Mouse (Mus musculus): Measurements from ENCODE around the gene Pla2g15. TPM values are rescaled to one million over a fixed set of nuclear protein-coding genes. Genes with fewer than 3 reads are reported as not detected.

Gene Pla2g15
- polyA plus RNA-seq, 2 experiments: 2.5 to 2.8 TPM

DNA sequence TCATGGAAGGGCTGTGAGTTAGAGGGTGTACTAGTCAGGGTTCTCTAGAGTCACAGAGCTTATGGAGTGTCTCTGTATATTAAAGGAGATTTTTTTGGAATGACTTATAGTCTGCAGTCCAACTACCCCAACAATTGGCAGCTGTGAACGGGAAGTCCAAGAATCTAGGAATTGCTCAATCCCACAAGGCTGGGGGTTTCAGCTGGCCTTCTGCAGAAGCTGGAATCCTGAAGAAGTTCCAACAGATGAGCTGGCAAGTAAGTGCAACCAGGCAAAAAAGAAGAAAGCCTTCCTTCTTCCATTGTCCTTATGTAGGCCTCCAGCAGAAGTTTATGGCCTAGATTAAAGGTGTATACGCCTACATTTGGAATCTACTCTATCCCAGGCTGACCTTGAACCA, 4.9 kb upstream of the Pla2g15 start:
- no peaks in the 10 kb centered on the region for H3K36me3 ChIP-seq (replicated peaks; ENCODE audit: control insufficient read depth, insufficient read depth, low read depth)
- no peak overlapping the region for H3K27ac ChIP-seq
- H3K27me3 ChIP-seq (ENCODE audit: control insufficient read depth, insufficient read depth, low read length): no peaks in the 10 kb centered on the region; the same call in 1 of the 2 replicates
- 77% methylated on average over 2 of the region's 2 CpGs for whole genome bisulfite sequencing (ENCODE audit: insufficient replicate concordance)
- no peaks in the 10 kb centered on the region for H3K9me3 ChIP-seq (ENCODE audit: control insufficient read depth, low read length)
- ATAC-seq (ENCODE audit: insufficient read depth): no peak
- no peak for DNase-seq (ENCODE audit: low read depth in 3 of 3, low spot score in 3 of 3)
- no peak overlapping the region for H3K9ac ChIP-seq (replicated peaks)
- H3K4me2 ChIP-seq (ENCODE audit: low read depth): no peak overlapping the region
- TF ChIP-seq EP300 (IDR thresholded peaks at IDR 0.05; ENCODE audit: low read depth): no peak
- no peak for TF ChIP-seq CTCF (IDR thresholded peaks at IDR 0.05; ENCODE audit: low read depth)
- peaks cover 2 to 5% of the 10 kb centered on the region in 2 experiments; a peak in 1 of 4 replicates for H3K4me1 ChIP-seq (replicated peaks; ENCODE audit: control insufficient read depth in 2 of 2, insufficient read depth in 2 of 2, low read length in 1 of 2)
- no peak overlapping the region for H3K4me3 ChIP-seq (ENCODE audit: insufficient read depth in 1 of 2, low read depth in 2 of 2, low read length in 2 of 2)

DNA sequence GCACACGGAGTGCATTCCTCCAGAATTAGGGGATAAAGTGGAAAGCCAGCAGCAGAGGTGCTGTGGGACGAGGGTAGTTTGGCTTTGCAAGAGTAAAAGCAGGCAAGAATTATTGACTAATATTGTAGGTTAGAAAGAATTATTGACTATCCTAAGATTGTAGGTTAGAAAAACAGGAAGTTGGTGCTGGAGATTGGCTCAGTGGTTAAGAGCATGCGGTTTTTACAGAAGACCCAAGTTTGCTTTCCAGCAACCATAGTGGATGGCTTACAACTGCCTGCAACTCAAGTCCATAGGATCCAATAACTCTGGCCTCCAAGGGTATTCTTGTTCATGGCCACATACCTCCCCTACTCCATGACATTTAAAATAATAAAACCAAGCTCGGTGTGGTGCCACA, 4.2 kb upstream of the Pla2g15 start:
- H3K36me3 ChIP-seq (replicated peaks; ENCODE audit: control insufficient read depth, insufficient read depth, low read depth): no peaks in the 10 kb centered on the region
- H3K4me2 ChIP-seq (ENCODE audit: low read depth): no peak overlapping the region
- H3K27ac ChIP-seq: no peak overlapping the region
- TF ChIP-seq EP300 (IDR thresholded peaks at IDR 0.05; ENCODE audit: low read depth) (no peak), CTCF (IDR thresholded peaks at IDR 0.05; ENCODE audit: low read depth) (no peak)
- H3K9me3 ChIP-seq (ENCODE audit: control insufficient read depth, low read length): no peaks in the 10 kb centered on the region
- no peak overlapping the region for H3K9ac ChIP-seq (replicated peaks)
- ATAC-seq (ENCODE audit: insufficient read depth) (no peak), DNase-seq (ENCODE audit: low read depth in 3 of 3, low spot score in 3 of 3) (no peak)
- WGBS (ENCODE audit: insufficient replicate concordance): 53% methylated on average over 4 of the region's 4 CpGs
- H3K4me3 ChIP-seq (ENCODE audit: insufficient read depth in 1 of 2, low read depth in 2 of 2, low read length in 2 of 2): no peak overlapping the region
- H3K27me3 ChIP-seq (ENCODE audit: control insufficient read depth, insufficient read depth, low read length): no peaks in the 10 kb centered on the region
- H3K4me1 ChIP-seq (replicated peaks; ENCODE audit: control insufficient read depth in 2 of 2, insufficient read depth in 2 of 2, low read length in 1 of 2): peaks cover 6 to 11% of the 10 kb centered on the region in 2 experiments; a peak in 3 of 4 replicates

DNA sequence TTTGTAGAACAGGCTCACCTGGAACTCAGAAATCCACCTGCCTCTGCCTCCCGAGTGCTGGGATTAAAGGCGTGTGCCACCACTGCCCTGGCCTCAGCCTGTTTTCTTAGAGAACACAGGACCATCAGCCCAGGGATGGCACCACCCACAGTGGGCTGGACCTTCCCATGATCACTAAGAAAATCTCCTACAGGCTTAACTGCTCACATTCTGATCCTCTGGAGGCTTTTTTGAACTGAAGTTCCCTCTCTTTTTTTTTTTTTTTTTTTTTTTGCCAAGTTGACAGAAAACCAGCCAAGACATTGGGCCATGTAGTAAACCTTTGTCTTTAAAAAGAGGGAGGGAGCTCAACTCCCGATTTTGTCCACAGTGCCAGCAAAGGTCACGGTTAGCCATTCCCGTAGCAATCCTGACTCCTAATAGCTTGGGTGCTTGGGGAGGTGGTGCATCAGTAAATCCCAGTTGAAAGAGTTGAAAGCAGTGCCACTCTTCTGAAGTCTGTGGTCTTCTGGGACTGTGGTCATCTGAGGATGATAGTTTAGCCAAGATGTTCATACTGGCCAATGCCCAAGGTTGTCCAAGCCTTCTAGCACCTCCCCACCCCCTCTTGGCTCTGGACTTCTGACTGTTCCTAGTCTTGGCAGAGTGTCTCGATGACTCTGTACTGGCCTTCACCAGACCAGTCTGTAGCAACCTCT, 2.2 kb upstream of the Pla2g15 start:
- Histone ChIP-seq H3K27ac (no peak overlapping the region), H3K4me2 (ENCODE audit: low read depth) (no peak overlapping the region), H3K4me1 (replicated peaks; ENCODE audit: control insufficient read depth in 2 of 2, insufficient read depth in 2 of 2, low read length in 1 of 2) (peaks cover 6 to 13% of the 10 kb centered on the region in 2 experiments; a peak in 3 of 4 replicates), H3K27me3 (ENCODE audit: control insufficient read depth, insufficient read depth, low read length) (no peaks in the 10 kb centered on the region), H3K9me3 (ENCODE audit: control insufficient read depth, low read length) (no peaks in the 10 kb centered on the region), H3K36me3 (replicated peaks; ENCODE audit: control insufficient read depth, insufficient read depth, low read depth) (no peaks in the 10 kb centered on the region), H3K9ac (replicated peaks) (no peak overlapping the region), H3K4me3 (ENCODE audit: insufficient read depth in 1 of 2, low read depth in 2 of 2, low read length in 2 of 2) (no peak overlapping the region)
- DNase-seq (ENCODE audit: low read depth in 3 of 3, low spot score in 3 of 3): no peak
- ATAC-seq (ENCODE audit: insufficient read depth): no peak
- WGBS (ENCODE audit: insufficient replicate concordance): 66% methylated on average over 6 of the region's 6 CpGs
- no peak for TF ChIP-seq CTCF (IDR thresholded peaks at IDR 0.05; ENCODE audit: low read depth)
- no peak for TF ChIP-seq EP300 (IDR thresholded peaks at IDR 0.05; ENCODE audit: low read depth)

DNA sequence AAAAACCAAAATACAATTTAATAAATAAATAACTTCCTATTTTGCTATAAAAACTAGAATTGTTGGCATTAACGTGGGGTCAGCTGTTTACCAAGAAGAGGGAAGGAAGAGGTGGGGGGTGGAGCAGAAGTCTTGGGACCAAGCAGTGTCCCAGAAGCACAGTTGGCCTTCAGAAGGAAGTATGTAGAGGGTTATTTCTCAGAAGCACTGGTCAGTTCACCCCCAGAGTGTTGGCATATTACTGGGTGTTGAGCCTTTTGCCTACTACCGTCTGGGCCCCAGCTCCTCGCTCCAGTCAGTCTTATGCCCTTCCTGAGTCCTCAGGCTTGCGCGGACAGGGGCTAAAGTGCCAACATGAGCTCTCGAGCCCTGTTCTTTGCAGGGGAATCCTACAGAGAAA, 1.2 kb upstream of the Pla2g15 start:
- Histone ChIP-seq H3K9me3 (ENCODE audit: control insufficient read depth, low read length) (no peaks in the 10 kb centered on the region), H3K4me3 (ENCODE audit: insufficient read depth in 1 of 2, low read depth in 2 of 2, low read length in 2 of 2) (no peak overlapping the region), H3K36me3 (replicated peaks; ENCODE audit: control insufficient read depth, insufficient read depth, low read depth) (no peaks in the 10 kb centered on the region), H3K4me1 (replicated peaks; ENCODE audit: control insufficient read depth in 2 of 2, insufficient read depth in 2 of 2, low read length in 1 of 2) (peaks cover 6 to 20% of the 10 kb centered on the region in 2 experiments; a peak in 3 of 4 replicates), H3K27ac (no peak overlapping the region), H3K4me2 (ENCODE audit: low read depth) (no peak overlapping the region), H3K9ac (replicated peaks) (no peak overlapping the region), H3K27me3 (ENCODE audit: control insufficient read depth, insufficient read depth, low read length) (no peaks in the 10 kb centered on the region)
- TF ChIP-seq EP300 (IDR thresholded peaks at IDR 0.05; ENCODE audit: low read depth) (no peak), CTCF (IDR thresholded peaks at IDR 0.05; ENCODE audit: low read depth) (no peak)
- ATAC-seq (ENCODE audit: insufficient read depth) (no peak), DNase-seq (ENCODE audit: low read depth in 3 of 3, low spot score in 3 of 3) (no peak)
- 76% methylated on average over 6 of the region's 6 CpGs for WGBS (ENCODE audit: insufficient replicate concordance)

DNA sequence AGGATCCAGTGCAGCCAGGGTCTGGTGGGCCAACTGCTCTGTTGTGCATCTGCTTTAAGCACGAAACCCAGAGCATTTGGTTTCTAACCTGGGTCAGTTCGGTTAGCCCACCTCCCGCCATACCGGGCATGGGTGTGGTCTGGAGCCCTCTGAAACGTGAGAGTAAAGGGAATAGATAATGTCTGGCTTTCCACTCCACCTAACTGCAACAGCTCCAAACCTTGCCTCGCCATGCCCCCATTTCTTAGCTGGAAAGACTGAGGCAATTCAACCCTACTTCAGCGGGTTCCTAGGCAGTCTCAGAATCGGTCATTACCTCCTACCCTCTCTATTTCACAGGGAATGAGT, 428 bp downstream of the Pla2g15 start:
- Histone ChIP-seq H3K4me3 (ENCODE audit: insufficient read depth in 1 of 2, low read depth in 2 of 2, low read length in 2 of 2) (peak overlapping the region; percentile 71 to 82), H3K4me1 (replicated peaks; ENCODE audit: control insufficient read depth in 2 of 2, insufficient read depth in 2 of 2, low read length in 1 of 2) (peaks cover 6 to 19% of the 10 kb centered on the region in 2 experiments; a peak in 3 of 4 replicates), H3K9me3 (ENCODE audit: control insufficient read depth, low read length) (no peaks in the 10 kb centered on the region), H3K27ac (no peak overlapping the region), H3K36me3 (replicated peaks; ENCODE audit: control insufficient read depth, insufficient read depth, low read depth) (no peaks in the 10 kb centered on the region), H3K4me2 (ENCODE audit: low read depth) (peak overlapping the region; percentile 70), H3K27me3 (ENCODE audit: control insufficient read depth, insufficient read depth, low read length) (no peaks in the 10 kb centered on the region), H3K9ac (replicated peaks) (peak overlapping the region; percentile 65)
- WGBS (ENCODE audit: insufficient replicate concordance): 12% methylated on average over 8 of the region's 8 CpGs
- DNase-seq (ENCODE audit: low read depth in 3 of 3, low spot score in 3 of 3) (no peak), ATAC-seq (ENCODE audit: insufficient read depth) (peak; percentile 53)
- TF ChIP-seq CTCF (IDR thresholded peaks at IDR 0.05; ENCODE audit: low read depth): no peak
- TF ChIP-seq EP300 (IDR thresholded peaks at IDR 0.05; ENCODE audit: low read depth): no peak
